Mouse (Mus musculus): ENCODE measurements around the gene Tbc1d13. TPM values are rescaled to one million over a fixed set of nuclear protein-coding genes. Genes with fewer than 3 reads are reported as not detected.
"Not testable (repeated sequence)": the region's sequence is repeated elsewhere in the genome, so short reads cannot be mapped to it uniquely, and the experiment has no call there.

Gene Tbc1d13
- total and polyA plus RNA-seq, 3 experiments, result 47.8 to 69.7 (median 55.2) TPM

DNA sequence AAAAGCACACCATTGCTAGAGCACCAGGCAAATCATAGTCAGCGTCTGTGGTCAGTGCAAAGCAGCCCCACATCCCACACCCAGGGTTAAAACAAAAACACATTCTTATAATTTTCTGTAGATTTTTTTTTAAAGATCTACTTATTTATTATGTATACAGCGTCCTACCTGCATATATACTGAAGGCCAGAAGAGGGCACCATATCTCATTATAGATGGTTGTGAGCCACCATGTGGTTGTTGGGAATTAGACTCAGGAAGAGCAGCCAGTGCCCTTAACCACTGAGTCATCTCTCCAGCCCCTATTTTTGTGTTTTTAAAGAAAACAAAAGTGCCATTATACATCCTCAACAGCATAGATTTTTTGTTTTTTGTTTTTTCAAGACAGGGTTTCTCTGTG is 4.8 kb upstream of the Tbc1d13 start:
- peak; percentile 46 for DNase-seq

DNA sequence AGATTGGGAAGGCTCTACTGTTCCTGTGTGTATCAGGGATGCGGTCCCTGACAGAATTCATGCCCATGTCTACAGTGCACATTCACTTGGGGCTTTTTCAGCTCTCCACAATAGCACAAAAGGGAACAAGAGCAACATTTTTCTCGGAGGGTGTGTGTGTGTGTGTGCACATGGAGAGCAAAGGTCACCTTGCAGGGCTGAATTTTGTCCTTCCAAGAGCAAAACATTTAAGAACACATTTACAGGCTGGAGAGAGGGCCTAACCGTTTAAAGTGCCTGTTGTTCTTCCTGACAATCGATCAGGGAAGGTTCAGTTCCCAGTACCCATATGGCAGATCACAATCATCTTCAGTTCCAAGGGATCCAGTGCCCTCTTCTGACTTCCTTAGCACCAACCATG is 3.4 kb upstream of the Tbc1d13 start:
- DNase-seq, result no peak

GRCm38 (mm10) chr2:30131240-30131639 is 2.3 kb upstream of the Tbc1d13 start:
- not testable (repeated sequence) for DNase-seq

DNA sequence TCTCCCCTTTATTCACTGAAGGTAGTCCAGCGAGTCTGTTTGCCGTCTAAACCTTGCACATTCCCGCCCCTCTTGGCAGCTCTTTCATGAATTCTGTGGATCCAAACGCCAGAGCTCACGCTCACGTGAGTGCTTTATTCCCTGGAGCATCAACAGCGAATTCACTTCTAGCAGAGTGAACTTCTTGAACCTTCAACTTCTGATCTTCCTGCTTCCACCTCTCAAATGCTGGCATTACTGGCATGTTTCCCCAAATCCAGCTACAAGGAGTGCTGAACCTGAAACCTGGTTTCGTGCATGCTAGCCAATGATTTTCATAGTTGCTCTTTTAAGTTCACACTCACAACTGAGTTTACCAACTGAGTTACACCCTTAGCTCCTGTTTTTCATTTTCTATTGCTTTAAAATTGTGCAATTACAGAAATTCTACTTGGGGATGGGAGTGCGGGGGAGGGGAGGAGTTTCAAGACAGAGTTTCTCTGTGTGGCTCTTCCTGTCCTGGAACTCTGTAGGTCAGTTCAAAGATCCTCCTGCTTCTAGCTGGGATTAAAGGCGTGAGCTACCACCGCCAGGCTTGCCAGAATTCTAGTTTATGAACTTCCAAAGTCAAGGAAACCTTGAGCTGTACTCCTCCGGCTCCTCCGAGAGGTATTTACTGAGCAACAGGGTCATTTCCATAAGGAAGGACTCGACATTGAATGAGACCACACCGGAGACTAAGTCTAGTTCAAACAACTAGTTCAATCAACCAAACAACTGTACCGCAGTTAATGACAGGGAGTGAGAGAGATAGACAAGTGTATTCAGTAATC is 539 bp upstream of the Tbc1d13 start:
- DNase-seq, result peak; percentile 63

DNA sequence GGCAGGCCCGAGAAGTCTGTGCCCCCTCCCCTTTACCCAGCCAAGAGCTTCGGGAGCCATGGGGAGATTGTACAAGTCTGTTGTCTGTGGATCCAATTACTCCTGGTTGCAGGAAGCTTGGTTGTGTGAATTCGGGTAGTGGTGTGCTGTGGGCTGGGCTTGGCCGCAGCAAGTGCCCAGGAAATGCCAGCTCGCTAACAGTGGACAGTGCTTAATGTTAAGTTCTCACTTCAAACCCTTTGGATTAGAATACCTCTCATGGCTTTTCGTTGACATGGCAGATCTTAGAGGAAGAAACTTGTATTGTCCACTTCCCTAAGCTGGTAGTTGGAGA is 799 bp downstream of the Tbc1d13 start:
- DNase-seq, result peak; percentile 43

DNA sequence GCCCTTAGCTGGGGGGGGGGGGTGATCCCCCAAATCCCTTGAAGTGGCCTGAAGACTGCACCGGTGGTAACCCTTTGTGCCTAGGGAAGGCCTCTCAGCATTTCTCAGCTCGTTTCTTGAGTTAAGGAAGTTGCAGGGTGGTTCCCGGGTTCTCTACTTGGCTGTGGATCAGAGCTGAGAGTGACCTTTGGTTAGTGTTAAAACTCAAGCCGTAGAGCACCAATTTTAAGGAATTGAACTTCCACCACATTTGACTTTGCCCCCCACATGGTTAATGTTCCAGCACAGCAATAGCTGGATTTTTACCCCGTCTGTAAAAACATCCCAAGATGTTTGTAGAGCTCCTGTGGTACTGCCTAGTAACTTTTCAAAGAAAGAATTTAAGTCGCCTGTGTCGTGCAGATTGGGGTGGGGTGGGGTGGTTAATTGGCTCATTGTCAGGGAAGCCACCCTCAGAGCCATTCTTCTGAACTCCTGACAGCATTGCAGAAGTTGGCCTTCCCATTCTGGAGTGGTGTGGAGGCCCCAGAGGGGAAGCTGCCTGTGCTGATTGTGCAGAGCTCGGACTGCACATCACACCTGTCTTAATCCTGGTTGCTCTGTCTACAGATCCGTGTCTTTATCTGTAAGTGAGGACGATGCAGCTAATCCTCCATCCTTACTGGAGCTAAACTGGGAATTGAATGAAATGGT is 1.5 kb downstream of the Tbc1d13 start:
- no peak for DNase-seq

DNA sequence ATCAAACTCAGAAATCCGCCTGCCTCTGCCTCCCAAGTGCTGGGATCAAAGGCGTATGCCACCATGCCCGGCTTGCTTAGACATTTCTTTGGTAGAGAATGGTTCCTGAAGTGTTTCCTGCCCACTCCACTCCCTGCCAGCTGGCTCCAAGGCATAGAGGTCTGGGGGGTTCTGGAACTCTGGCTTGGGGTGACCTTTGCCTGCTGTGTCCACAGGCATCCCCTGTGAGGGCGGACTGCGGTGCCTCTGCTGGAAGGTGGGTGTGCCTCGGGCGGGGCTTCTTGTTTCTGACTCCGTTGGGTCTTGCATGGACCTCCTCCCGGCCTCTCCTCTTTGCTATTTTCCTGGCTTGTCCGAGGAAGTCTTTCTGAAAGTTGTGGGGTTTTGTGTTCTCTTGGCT is 2.9 kb downstream of the Tbc1d13 start:
- no peak for DNase-seq

DNA sequence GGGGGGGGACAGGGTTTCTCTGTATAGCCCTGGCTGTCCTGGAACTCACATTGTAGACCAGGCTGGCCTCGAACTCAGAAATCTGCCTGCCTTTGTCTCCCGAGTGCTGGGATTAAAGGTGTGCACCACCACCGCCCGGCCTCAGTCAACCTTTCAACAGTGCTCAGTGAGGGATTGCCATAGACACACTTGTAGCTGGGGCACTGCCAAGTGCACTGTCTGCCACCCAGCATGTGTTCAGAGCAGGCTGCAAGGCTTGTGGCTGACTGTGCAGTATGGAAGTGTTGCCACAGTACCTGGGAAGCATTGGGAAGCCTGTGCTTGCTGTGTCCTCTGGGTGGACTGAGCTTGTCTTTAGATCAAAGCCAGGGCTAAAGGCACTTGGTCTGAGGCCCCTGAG is 6.5 kb downstream of the Tbc1d13 start:
- DNase-seq, result not testable (repeated sequence)

- DNase-seq, result no peak
Measured at GRCm38 (mm10) chr2:30144436-30144835, 10.9 kb downstream of the Tbc1d13 start.

- peak; percentile 93 for DNase-seq
Measured at GRCm38 (mm10) chr2:30147466-30147865, 13.9 kb downstream of the Tbc1d13 start.

DNA sequence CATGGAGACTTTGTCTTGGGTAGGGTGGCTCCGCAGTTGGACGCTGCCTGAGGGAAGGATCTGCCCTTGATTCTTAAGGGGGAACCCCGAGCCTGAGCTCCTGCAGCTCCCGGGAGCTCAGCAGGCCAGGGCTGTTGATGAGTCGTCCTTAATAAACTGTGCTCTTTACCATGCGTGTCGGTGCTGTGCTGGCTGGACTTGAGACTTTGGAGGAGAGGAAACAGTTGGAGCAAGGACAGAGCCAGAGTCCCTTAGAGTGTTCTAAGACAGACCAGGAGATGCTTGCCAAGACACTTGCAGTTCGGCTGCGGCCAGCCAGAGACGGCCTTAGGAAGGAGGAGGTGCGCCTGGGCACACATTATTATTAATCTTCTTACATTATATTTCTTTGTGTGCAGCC is 18.3 kb downstream of the Tbc1d13 start:
- DNase-seq, result no peak

DNA sequence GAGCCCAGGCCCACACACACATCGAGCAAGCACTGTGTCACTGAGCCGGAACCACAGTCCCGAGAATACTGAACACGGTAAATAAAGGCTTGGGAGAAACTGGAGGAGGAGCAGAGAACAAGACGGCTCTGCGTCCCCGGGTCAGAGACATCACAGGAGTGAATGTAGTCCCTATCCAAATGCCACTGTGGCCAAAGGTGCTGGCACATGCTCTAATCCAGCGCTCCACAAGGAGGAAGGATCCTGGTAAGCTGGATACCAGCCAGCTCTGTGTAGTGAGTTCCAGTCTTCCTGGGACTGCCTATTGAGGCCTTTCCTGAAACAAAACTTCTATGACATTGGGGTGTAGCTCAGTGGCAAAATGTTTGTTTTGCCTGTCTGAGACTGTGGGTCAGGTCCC is 19.1 kb downstream of the Tbc1d13 start:
- no peak for DNase-seq

- not testable (repeated sequence) for DNase-seq
Measured at GRCm38 (mm10) chr2:30159871-30160270, 26.3 kb downstream of the Tbc1d13 start.

DNA sequence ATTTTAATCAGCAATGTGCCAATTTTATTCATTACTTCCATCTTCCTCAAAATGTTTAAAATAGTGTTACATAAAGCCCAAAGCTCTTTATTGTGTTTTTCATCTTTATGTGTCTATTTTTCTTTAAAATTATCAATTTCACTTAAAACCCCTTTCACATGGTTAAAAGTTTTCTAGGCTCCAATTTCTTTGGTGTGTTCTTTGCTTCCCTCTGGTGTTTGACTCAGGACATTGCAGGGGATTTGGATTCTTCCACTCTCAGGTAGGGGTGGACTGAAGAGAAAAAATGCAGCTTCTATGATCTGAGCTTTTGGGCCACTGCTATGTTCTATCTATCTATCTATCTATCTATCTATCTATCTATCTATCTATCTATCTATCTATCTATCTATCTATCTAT is 28.3 kb downstream of the Tbc1d13 start:
- DNase-seq, result no peak

GRCm38 (mm10) chr2:30164340-30164932 is 30.9 kb downstream of the Tbc1d13 start:
- DNase-seq, result no peak

GRCm38 (mm10) chr2:30166677-30167076 is 33.1 kb downstream of the Tbc1d13 start:
- no peak for DNase-seq

- DNase-seq, result peak; percentile 97
Measured at GRCm38 (mm10) chr2:30171371-30171996, 37.9 kb downstream of the Tbc1d13 start, which contains the start of gene Endog. Gene Endog, plus strand, starts transcription at chr2:30171493.

- DNase-seq, result no peak
Measured at GRCm38 (mm10) chr2:30171997-30172382, 38.4 kb downstream of the Tbc1d13 start.

- DNase-seq, result no peak
Measured at GRCm38 (mm10) chr2:30173541-30174240, 40.1 kb downstream of the Tbc1d13 start.

DNA sequence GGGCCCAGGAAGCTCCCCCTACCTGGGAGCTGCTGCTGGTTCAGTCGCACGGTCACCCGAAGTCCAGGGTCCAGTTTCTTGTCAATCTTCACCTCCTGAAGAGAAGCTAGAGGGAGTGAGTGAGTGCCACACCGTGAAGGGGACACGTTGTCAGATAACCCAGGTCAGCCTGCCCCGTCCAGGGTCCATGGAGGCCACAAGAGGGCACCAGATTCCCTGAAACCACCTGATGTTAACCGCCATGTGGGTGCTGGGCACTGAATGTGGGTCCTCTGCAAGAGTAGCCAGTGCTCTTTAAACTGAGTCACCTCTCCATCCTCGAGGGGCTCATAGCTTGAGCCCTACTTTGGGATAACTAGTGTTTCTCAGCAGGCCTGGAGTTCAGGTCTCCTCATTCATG is 42.4 kb downstream of the Tbc1d13 start:
- no peak for DNase-seq

- DNase-seq, result no peak
Measured at GRCm38 (mm10) chr2:30176561-30176960, 43.0 kb downstream of the Tbc1d13 start.

Measured in adrenal gland, adult 2 months (tissue).